Mouse (Mus musculus) heart, embryonic 14.5 days (tissue): ENCODE measurements around the gene Hid1. TPM values are rescaled to one million over a fixed set of nuclear protein-coding genes. Genes with fewer than 3 reads are reported as not detected.
A peak's percentile ranks its signal among the peaks of the same experiment; 100 is the strongest.

Experiments
- ATAC-seq: fragments of 200-750 bp; cut with Nextera tagmentation; 2 replicates; pipeline ENCODE4 v1.8.0; 2017; ENCODE audit warnings: low read depth, moderate TSS enrichment; ENCODE audit not compliant: insufficient number of reproducible peaks, insufficient read depth, low FRiP score
- H3K27ac ChIP-seq, 2 experiments: fragments of 200-500 bp in 1 of 2; fragments of 300-500 bp in 1 of 2; sonication (generic) in 1 of 2; replicated peaks in 1 of 2; 2 replicates each; pipeline ENCODE4 v1.5.1; 2012 to 2014; ENCODE audit warnings: low read depth in 2 of 2, low read length in 2 of 2, control low read depth in 1 of 2, mild to moderate bottlenecking in 1 of 2, mixed read lengths in 1 of 2; ENCODE audit not compliant: control insufficient read depth in 1 of 2, insufficient read depth in 1 of 2
- H3K27me3 ChIP-seq: fragments of 300-500 bp; sonication (generic); 2 replicates; pipeline ENCODE4 v1.6.1; 2014; ENCODE audit warnings: mild to moderate bottlenecking, low read length, control low read depth; ENCODE audit not compliant: control insufficient read depth, insufficient read depth
- H3K36me3 ChIP-seq: fragments of 300-500 bp; sonication (generic); 2 replicates; pipeline ENCODE4 v1.6.1; 2014; ENCODE audit warnings: mild to moderate bottlenecking, control low read depth, low read length, mixed read lengths; ENCODE audit not compliant: control insufficient read depth, insufficient read depth
- H3K4me1 ChIP-seq, 2 experiments: fragments of 200-500 bp in 1 of 2; fragments of 300-500 bp in 1 of 2; sonication (generic) in 1 of 2; 2 replicates each; pipeline ENCODE4 v1.6.1; 2012 to 2014; ENCODE audit warnings: low read length in 2 of 2, control low read depth in 1 of 2, mixed read lengths in 1 of 2; ENCODE audit not compliant: control insufficient read depth in 2 of 2, insufficient read depth in 2 of 2
- H3K4me2 ChIP-seq: fragments of 300-500 bp; sonication (generic); 2 replicates; pipeline ENCODE4 v1.6.1; 2014; ENCODE audit warnings: mild to moderate bottlenecking, low read length
- H3K4me3 ChIP-seq, 2 experiments: fragments of 200-500 bp in 1 of 2; fragments of 300-500 bp in 1 of 2; sonication (generic) in 1 of 2; 2 replicates each; pipeline ENCODE4 v1.5.1; 2012 to 2014; ENCODE audit warnings: low read length in 2 of 2, mild to moderate bottlenecking in 2 of 2, control low read depth in 1 of 2, low read depth in 1 of 2, moderate library complexity in 1 of 2; ENCODE audit not compliant: control insufficient read depth in 1 of 2, insufficient read depth in 1 of 2
- H3K9ac ChIP-seq: fragments of 300-500 bp; sonication (generic); 2 replicates; pipeline ENCODE4 v1.6.1; 2014; ENCODE audit warnings: mild to moderate bottlenecking, low read length
- H3K9me3 ChIP-seq: fragments of 300-500 bp; sonication (generic); 2 replicates; pipeline ENCODE4 v1.6.1; 2016; ENCODE audit warnings: low read length, control low read depth; ENCODE audit not compliant: control insufficient read depth
- WGBS: fragments of 180-500 bp; shearing (Covaris S2); extraction: QIAGEN DNeasy Blood & Tissue Kit; methylation state at CpG from one replicate; pipeline ENCODE4 v1.1.7; 2014; 5-methylcytosine and 5-hydroxymethylcytosine counted together
- polyA plus RNA-seq: library from polyadenylated mRNA; unstranded; fragments of >200 nt; fragmentation: Nextera tagmentation; extraction: Ambion mirVana; gene quantifications from 2 replicates; pipeline ENCODE4 v1.2.1, GENCODE M21; 2014

Hid1 gene
- polyA plus RNA-seq, 1 experiment from 2014 or later = 7.4 TPM

DNA sequence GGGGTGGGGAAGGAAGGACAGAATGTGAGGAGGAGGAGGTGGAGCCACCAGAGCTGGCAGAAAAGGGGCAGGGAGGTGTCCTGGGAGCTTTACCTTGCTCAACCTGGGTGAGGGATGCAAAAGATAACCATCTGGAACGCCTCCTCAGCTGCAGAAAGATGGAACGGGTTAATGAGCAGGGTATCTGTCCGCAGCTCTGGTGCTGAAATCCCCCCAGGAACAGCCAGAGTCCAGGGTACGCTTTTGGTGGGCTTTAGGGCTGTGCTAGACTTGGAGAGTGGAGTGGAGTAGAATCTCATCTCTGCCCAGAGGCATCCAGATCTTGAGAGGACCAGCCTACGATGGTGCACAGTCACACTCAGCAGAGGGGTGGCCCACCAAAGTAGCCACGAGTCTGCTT is 31.4 kb downstream of the Hid1 start:
- Histone ChIP-seq H3K27me3 (peaks cover 75% of the 10 kb centered on the region), H3K4me1 (no peaks in the 10 kb centered on the region), H3K9ac (no peak overlapping the region), H3K36me3 (no peaks in the 10 kb centered on the region), H3K27ac (no peak overlapping the region), H3K4me3 (no peak overlapping the region), H3K4me2 (no peak overlapping the region), H3K9me3 (no peaks in the 10 kb centered on the region)
- WGBS = 16% methylated on average over 6 of the region's 6 CpGs
- ATAC-seq = no peak

DNA sequence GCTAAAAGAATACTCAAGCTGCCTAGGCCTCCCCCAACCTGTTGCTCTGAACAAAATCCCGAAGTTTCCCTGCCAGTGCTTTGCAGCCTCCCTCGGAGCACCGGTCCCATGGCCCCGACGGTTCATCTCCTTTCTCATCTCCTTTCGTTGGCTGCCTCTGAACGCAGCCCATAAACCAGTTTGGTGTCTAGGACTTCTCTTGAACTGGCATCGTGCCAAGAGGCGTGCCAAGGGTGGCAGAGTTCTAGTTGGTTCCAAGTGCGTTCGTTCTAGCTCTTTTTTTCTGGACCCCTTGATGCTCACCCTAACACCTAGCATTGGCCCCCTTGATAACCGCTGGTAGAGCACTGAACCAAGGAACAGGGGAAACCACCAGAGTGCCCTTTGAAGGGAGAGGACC is 32.3 kb downstream of the Hid1 start:
- no peak for ATAC-seq
- no peaks in the 10 kb centered on the region for H3K4me1 ChIP-seq
- H3K27ac ChIP-seq = no peak overlapping the region
- H3K4me2 ChIP-seq = no peak overlapping the region
- no peak overlapping the region for H3K9ac ChIP-seq
- 48% methylated on average over 12 of the region's 12 CpGs for WGBS
- H3K9me3 ChIP-seq = no peaks in the 10 kb centered on the region
- H3K27me3 ChIP-seq = peaks cover 81% of the 10 kb centered on the region
- H3K36me3 ChIP-seq = no peaks in the 10 kb centered on the region
- H3K4me3 ChIP-seq = no peak overlapping the region

DNA sequence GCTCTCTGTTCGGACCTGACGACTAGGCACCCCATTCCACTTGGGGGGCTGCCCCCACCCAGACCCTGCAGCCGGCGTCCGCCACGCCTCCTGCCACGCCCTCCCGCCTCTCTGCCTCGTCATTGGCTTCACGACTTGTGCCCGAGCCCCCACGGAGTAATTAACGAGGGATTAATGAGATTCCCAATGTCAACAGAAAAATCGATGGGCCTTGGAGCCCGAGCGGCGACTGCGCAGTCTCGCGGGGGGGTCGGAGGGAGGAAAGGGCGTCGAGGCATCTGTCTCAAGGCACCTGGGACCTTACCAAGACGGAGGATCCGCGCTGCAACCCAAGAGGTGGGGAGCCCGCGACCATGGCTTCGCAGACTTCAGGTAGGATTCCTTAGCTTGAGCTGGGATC is 33.0 kb downstream of the Hid1 start, which contains the start of gene Otop3:
Gene Otop3, plus strand, starts transcription at position 201 of the 400 bp plus-strand sequence.
- no peaks in the 10 kb centered on the region for H3K9me3 ChIP-seq
- no peak within 1 kb of the TSS for H3K9ac ChIP-seq
- ATAC-seq = no peak
- peaks cover 83% of the 10 kb centered on the region for H3K27me3 ChIP-seq
- no peak within 1 kb of the TSS for H3K4me3 ChIP-seq
- 3% methylated on average over 29 of the region's 29 CpGs for WGBS
- H3K36me3 ChIP-seq = no peaks in the 10 kb centered on the region
- no peaks in the 10 kb centered on the region for H3K4me1 ChIP-seq
- H3K27ac ChIP-seq = no peak within 1 kb of the TSS
- H3K4me2 ChIP-seq = no peak within 1 kb of the TSS

DNA sequence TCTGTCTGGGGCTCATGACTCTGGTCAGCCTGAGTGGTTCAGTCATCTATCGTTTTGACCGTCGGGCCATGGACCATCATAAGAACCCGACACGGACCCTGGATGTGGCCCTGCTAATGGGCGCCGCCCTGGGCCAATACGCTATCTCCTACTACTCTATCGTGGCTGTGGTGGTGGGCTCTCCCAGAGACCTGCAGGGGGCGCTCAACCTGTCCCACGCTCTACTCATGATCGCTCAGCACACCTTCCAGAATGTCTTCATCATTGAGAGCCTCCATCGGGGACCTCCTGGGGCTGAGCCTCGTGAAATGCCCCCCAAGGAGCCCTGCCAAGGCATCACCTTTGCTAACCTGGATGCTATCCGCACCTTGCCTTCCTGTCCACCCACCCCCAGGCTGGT is 38.2 kb downstream of the Hid1 start:
- Histone ChIP-seq H3K9ac (no peak overlapping the region), H3K27ac (no peak overlapping the region), H3K27me3 (peaks cover 71% of the 10 kb centered on the region), H3K36me3 (no peaks in the 10 kb centered on the region), H3K9me3 (no peaks in the 10 kb centered on the region), H3K4me1 (no peaks in the 10 kb centered on the region), H3K4me2 (no peak overlapping the region), H3K4me3 (no peak overlapping the region)
- WGBS = 66% methylated on average over 15 of the region's 15 CpGs
- no peak for ATAC-seq

DNA sequence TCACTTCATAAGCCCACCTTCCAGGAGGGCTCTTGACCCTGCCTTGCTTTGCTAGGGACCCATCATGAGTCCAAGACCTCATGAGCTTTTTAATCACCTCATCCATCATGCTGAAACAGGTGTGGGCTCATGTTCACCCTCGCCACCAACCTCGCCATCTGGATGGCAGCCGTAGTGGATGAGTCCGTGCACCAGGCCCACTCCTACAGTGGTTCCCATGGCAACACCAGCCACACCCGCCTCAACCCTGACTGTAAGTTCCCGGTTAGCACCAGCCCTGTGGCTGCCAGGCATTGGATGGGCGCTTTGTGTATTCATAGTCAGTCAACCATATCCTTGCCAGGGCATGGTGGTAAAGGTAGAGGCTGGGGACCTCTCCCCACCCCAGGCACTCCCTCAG is 40.8 kb downstream of the Hid1 start:
- no peaks in the 10 kb centered on the region for H3K4me1 ChIP-seq
- no peak overlapping the region for H3K4me2 ChIP-seq
- no peaks in the 10 kb centered on the region for H3K9me3 ChIP-seq
- ATAC-seq = no peak
- 68% methylated on average over 7 of the region's 7 CpGs for WGBS
- no peaks in the 10 kb centered on the region for H3K36me3 ChIP-seq
- H3K4me3 ChIP-seq = no peak overlapping the region
- no peak overlapping the region for H3K9ac ChIP-seq
- H3K27me3 ChIP-seq = peaks cover 71% of the 10 kb centered on the region
- H3K27ac ChIP-seq = no peak overlapping the region

DNA sequence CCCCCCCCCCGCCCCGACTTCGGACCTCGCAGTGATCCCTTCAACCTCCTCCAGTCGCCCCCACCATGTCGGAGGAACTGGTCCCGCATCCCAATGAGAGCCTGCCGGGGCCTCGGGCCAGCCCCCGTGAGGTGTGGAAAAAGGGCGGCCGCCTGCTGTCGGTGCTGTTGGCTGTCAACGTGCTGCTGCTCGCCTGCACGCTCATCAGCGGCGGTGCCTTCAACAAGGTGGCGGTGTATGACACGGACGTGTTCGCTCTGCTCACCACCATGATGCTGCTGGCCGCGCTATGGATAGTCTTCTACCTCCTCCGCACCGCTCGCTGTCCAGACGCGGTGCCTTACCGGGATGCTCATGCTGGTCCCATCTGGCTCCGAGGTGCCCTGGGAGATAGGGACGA is 44.2 kb downstream of the Hid1 start:
- Histone ChIP-seq H3K4me2 (no peak overlapping the region), H3K27ac (no peak overlapping the region), H3K4me3 (no peak overlapping the region), H3K9me3 (no peaks in the 10 kb centered on the region), H3K9ac (no peak overlapping the region), H3K4me1 (no peaks in the 10 kb centered on the region; a peak in 1 of 4 replicates), H3K36me3 (no peaks in the 10 kb centered on the region), H3K27me3 (peaks cover 81% of the 10 kb centered on the region)
- no peak for ATAC-seq
- WGBS = 16% methylated on average over 32 of the region's 32 CpGs

DNA sequence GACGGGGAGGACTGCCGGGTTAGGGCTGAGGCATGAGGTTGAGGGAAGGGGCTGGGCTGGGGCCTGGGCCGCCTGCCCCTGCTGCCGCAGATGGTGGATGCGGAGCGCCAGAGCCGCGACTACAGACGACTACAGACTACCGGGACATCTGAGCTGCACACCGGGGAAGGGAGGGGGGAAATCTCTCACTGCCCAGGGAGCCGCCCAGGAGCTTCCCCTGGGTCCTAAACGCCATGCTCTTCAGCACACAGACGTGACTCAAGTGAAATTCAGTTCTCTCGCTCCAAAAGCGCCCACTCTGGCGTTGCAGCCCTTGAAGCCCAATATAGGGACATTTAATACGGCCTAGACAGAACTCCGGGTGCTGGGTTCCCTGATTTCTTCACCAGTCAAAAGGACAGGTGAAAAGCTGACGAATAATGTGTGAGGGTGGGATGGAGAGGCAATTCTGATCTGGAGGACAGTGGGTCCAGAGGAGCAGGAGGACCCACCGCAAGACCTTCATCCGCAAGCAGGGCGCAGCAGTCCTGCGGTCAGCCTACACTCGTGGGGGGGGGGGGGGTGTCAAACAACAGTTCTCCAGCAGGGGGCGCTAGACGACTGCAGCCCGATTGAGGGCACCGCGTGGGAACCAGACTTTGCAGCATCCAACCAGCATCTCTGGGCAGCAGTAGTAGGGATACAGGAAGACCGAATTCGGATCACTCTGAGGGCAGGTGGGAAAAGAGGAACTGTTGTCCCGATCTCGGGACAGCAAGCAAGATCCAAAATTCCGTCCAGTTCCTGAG is 45.5 kb downstream of the Hid1 start, which contains the start of gene Ush1g:
Gene Ush1g, minus strand, starts transcription at position 136 of the 788 bp plus-strand sequence.
- H3K36me3 ChIP-seq = no peaks in the 10 kb centered on the region
- WGBS = 6% methylated on average over 35 of the region's 35 CpGs
- H3K27ac ChIP-seq = no peak within 1 kb of the TSS
- H3K4me2 ChIP-seq = peak within 1 kb of the TSS; percentile 18
- no peak for ATAC-seq
- no peaks in the 10 kb centered on the region for H3K9me3 ChIP-seq
- H3K27me3 ChIP-seq = peaks cover 91% of the 10 kb centered on the region
- H3K4me1 ChIP-seq = no peaks in the 10 kb centered on the region; a peak in 1 of 4 replicates
- H3K9ac ChIP-seq = no peak within 1 kb of the TSS
- H3K4me3 ChIP-seq = no peak within 1 kb of the TSS
